In the genomic region with DNA sequence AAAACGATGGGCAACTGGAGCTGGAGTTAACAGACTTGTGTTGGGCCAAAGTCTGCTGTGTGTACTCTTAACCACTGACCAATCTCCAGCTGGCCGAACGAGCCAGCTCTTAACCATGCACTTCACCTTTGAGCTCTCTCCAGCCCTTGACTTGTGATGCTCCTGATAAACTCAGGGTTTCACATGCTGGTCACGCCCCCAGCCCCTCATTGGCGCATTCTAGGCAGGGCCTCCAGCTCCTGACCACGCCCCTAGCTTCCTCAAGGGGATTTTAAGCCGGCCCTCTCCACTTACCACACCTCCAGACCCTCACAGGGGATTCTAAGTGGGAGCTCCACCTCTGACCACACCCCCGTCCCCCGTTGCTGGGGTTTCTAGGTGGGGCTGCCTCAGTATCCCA, we compare ENCODE assay signal across 8 mouse cellular contexts. TPM values are rescaled to one million over a fixed set of nuclear protein-coding genes. Genes with fewer than 3 reads are reported as not detected.
DNase-seq lines count a peak whose midpoint lies in the region; ATAC-seq and TF ChIP-seq lines count a peak whose summit lies in the region.

No protein-coding gene starts in this region.

- H3K4me2 ChIP-seq in kidney, postnatal 0 days (ENCODE audit: low read length), result no peak overlapping the region

- 5% methylated on average over 9 of the region's 9 CpGs for WGBS in kidney, postnatal 0 days

- H3K36me3 ChIP-seq in kidney, postnatal 0 days (ENCODE audit: insufficient read depth, low read length), result peaks cover 15% of the 10 kb centered on the region; the same call in 1 of the 2 replicates

- peak; percentile 52 for DNase-seq in CD4-positive, CD25-positive, alpha-beta regulatory T cell, adult 2 months (ENCODE audit: low read depth, low spot score)
- DNase-seq in A20 (ENCODE audit: low read depth, low spot score), result peak; percentile 79
- peak; percentile 67 for DNase-seq in embryo, embryonic 11.5 days (ENCODE audit: low read depth, low spot score)
- DNase-seq in kidney, postnatal 0 days (ENCODE audit: low spot score), result peak; percentile 87
- DNase-seq in lung, postnatal 4 days, result peak; percentile 78 to 86
- peak; percentile 79 for DNase-seq in thymus, postnatal 4 days
- DNase-seq in layer of hippocampus, postnatal 10 days (ENCODE audit: low spot score in 2 of 2), result no peak

- 0 out of 2 replicates have a peak overlapping the region, but pooled peaks have one; percentile 56 for H3K27ac ChIP-seq in kidney, postnatal 0 days

- ATAC-seq in CD4-positive, CD25-positive, alpha-beta regulatory T cell, adult 4 months, result no peak
- ATAC-seq in kidney, postnatal 0 days (replicated peaks; ENCODE audit: low FRiP score, low read depth), result peak; percentile 29

- TF ChIP-seq CTCF in kidney, postnatal 0 days (IDR thresholded peaks at IDR 0.05; ENCODE audit: low read depth), result no peak

- 0 out of 2 replicates have a peak, but pooled peaks cover 9% of the 10 kb centered on the region for H3K4me1 ChIP-seq in kidney, postnatal 0 days (replicated peaks; ENCODE audit: insufficient read depth, low read length)

- peaks cover 7% of the 10 kb centered on the region; the same call in 1 of the 2 replicates for H3K27me3 ChIP-seq in kidney, postnatal 0 days (ENCODE audit: insufficient read depth, low read length)

- no peak overlapping the region for H3K4me3 ChIP-seq in kidney, postnatal 0 days (replicated peaks; ENCODE audit: low read depth, low read length)

- no peaks in the 10 kb centered on the region for H3K9me3 ChIP-seq in kidney, postnatal 0 days (replicated peaks; ENCODE audit: low read length)

- no peak overlapping the region for H3K9ac ChIP-seq in kidney, postnatal 0 days (ENCODE audit: low read depth, low read length)

RNA-seq across cellular contexts. Expression of a gene that starts 4.7 kb away (rescaled TPM):
- polyA plus RNA-seq in CD4-positive, CD25-positive, alpha-beta regulatory T cell, adult 4 months (2017; shearing (Covaris generic)), result 1,000 to 10,000 TPM; 1,727 to 2,219 TPM
- polyA plus RNA-seq in kidney, postnatal 0 days (2015; fragmentation: Nextera tagmentation; extraction: Ambion mirVana), result 1,422 and 1,480 TPM in 2 replicates
- total RNA-seq in layer of hippocampus, postnatal 10 days (2021), result 100 to 1,000 TPM; 399 to 419 TPM

RNA-seq across cellular contexts. Expression of a gene that starts 12.7 kb away (rescaled TPM):
- polyA plus RNA-seq in CD4-positive, CD25-positive, alpha-beta regulatory T cell, adult 4 months (2017; shearing (Covaris generic)), result not detected
- 0.61 and 0.89 TPM in 2 replicates for polyA plus RNA-seq in kidney, postnatal 0 days (2015; fragmentation: Nextera tagmentation; extraction: Ambion mirVana)
- 10 to 100 TPM; 20.4 to 25.9 TPM for total RNA-seq in layer of hippocampus, postnatal 10 days (2021)

RNA-seq across cellular contexts. Expression of a gene that starts 17.8 kb away (rescaled TPM):
- polyA plus RNA-seq in CD4-positive, CD25-positive, alpha-beta regulatory T cell, adult 4 months (2017; shearing (Covaris generic)), result not detected
- 4.0 and 4.6 TPM in 2 replicates for polyA plus RNA-seq in kidney, postnatal 0 days (2015; fragmentation: Nextera tagmentation; extraction: Ambion mirVana)
- total RNA-seq in layer of hippocampus, postnatal 10 days (2021), result 1 to 10 TPM; 1.4 TPM

RNA-seq across cellular contexts. Expression of a gene that starts 23.9 kb away (rescaled TPM):
- 100 to 1,000 TPM; 198 to 233 TPM for polyA plus RNA-seq in CD4-positive, CD25-positive, alpha-beta regulatory T cell, adult 4 months (2017; shearing (Covaris generic))
- polyA plus RNA-seq in kidney, postnatal 0 days (2015; fragmentation: Nextera tagmentation; extraction: Ambion mirVana), result 269 and 270 TPM in 2 replicates
- 10 to 100 TPM; 52.3 to 54.0 TPM for total RNA-seq in layer of hippocampus, postnatal 10 days (2021)

RNA-seq across cellular contexts. Expression of a gene that starts 23.9 kb away (rescaled TPM):
- 10 to 100 TPM; 12.2 to 22.2 TPM for polyA plus RNA-seq in CD4-positive, CD25-positive, alpha-beta regulatory T cell, adult 4 months (2017; shearing (Covaris generic))
- 34.3 and 36.1 TPM in 2 replicates for polyA plus RNA-seq in kidney, postnatal 0 days (2015; fragmentation: Nextera tagmentation; extraction: Ambion mirVana)
- 10 to 100 TPM; 80.4 to 97.8 TPM for total RNA-seq in layer of hippocampus, postnatal 10 days (2021)

Comparison
In these comparisons a context has a peak if more than half of its experiments do, and no peak if none do; other contexts are left out.
1. DNase-seq: peak in CD4-positive, CD25-positive, alpha-beta regulatory T cell, adult 2 months (single experiment), A20 (single experiment), embryo, embryonic 11.5 days (single experiment), kidney, postnatal 0 days (single experiment), lung, postnatal 4 days (2 of 2) and thymus, postnatal 4 days (single experiment); none in layer of hippocampus, postnatal 10 days (0 of 2).